Mouse (Mus musculus) adrenal gland, postnatal 4 days (tissue): ENCODE data around the gene Grip1. TPM values are rescaled to one million over a fixed set of nuclear protein-coding genes. Genes with fewer than 3 reads are reported as not detected.

Experiments used
- DNase-seq, 2 experiments: peaks; one replicate each; pipeline ENCODE4 v3.0.0; 2021 to 2022; ENCODE audit warnings: low spot score in 2 of 2, mixed read lengths in 2 of 2
- total RNA-seq, 2 experiments: library from RNA; stranded (reverse); gene quantifications; 2 replicates each; pipeline ENCODE4 v1.2.3; 2021

Gene Grip1
- total RNA-seq, 2 experiments from 2014 or later, result 4.1 TPM

DNA sequence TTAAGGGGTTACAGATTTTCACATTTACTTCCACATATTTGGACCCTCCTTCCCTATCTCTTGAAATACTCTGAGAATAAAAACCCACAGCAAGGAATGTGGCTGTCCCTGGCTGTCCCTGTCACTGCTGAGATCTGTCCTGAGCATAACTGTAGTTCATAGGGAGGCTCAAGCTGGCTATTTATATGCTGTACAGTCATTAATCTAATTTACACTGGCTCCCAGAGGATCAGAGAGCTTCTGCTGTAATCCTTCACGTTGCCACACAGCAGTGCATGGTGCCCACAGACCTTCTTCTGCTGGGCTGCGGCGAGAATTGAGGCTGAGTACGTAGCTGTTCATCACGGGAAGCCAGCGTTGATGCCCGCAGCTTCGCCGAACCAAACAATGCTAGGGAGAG lies 464.4 kb downstream of the Grip1 start:
- DNase-seq, result no peak

DNA sequence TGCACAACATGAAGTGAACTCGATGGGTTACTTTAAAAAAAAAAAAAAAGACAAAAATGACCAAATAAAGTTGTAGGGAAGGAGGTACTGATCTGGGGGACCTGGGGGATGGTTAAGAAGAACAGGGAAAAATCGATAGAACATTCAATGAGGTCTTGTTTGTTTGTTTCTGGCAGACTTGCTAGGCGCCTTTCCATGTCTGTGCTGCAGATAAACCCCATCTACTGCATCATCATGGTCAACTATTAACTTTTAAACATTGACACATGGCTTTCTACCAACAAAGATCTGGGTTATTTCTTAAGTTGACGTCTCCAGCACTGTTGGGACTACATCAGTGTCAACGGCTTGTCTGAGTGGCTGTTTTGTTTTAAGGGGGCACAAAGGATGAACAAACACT lies 474.3 kb downstream of the Grip1 start:
- DNase-seq, result no peak

GRCm38 (mm10) chr10:119928921-119929320 lies 475.3 kb downstream of the Grip1 start:
- no peak for DNase-seq

- no peak for DNase-seq
Observed at GRCm38 (mm10) chr10:119932794-119933193, 479.2 kb downstream of the Grip1 start.

- no peak for DNase-seq
Observed at GRCm38 (mm10) chr10:119933362-119933761, 479.7 kb downstream of the Grip1 start.

DNA sequence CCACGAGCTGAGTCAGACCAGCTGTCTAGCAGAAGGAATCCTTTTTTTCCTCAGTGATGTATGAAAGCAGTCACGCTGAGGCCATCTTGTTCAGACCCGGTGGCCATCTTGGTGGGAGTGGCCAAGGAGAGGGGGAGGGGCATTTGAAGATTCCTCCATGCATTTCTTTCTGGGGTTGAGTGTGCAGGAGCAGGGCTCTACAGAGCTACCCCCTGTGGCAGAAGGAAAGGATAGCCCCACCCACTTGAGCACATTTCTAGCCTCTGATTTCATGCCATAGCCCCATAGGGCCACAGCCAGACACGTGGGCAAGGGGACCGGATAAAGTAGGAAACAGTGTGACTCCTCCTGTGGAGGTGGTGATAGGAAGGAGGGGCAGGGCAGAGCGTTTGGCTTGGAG lies 481.6 kb downstream of the Grip1 start:
- no peak for DNase-seq

GRCm38 (mm10) chr10:119937481-119937880 lies 483.9 kb downstream of the Grip1 start:
- no peak for DNase-seq

DNA sequence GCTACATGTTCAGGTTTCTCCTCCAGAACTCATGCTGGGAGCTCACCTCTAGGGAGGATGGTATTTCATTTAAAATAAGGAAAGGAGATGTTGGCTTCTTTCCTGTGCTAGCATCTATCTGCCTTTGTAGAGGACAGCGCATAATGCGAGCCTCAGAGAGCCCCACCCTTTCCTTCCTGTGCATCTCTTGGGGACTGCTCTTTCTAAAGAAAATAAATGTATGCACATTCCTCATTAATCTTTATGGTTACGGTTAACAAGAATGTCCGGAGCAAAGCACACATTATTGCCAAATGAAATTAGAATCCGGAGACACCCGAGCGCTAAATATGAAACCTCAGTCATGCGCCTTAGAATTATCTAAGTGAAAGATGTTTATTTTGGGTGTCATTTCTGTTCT lies 490.3 kb downstream of the Grip1 start:
- DNase-seq, result no peak

DNA sequence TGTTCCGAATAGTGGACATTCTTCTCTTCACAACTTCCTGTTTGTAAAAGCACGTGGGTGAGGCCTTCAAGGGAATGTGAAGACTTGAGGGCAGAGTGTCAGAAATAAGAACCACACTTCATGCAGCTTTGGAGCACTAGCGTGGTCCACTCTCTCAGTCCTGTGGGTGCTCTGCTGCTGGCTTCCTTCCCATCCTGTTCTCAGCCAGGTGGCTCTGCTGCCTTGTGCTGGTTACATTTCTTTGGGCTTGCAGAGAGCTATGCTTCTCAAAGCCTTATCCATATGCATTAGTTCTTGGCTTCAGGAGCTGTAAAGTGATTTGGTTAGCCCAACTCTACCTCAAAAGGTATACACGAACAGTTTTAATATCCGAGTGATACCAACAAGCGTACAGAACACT lies 497.8 kb downstream of the Grip1 start:
- no peak for DNase-seq

GRCm38 (mm10) chr10:119957260-119957955 lies 503.8 kb downstream of the Grip1 start:
- DNase-seq, result no peak

- no peak for DNase-seq
Observed at GRCm38 (mm10) chr10:119960915-119961314, 507.3 kb downstream of the Grip1 start.

- DNase-seq, result no peak
Observed at GRCm38 (mm10) chr10:119966321-119966720, 512.7 kb downstream of the Grip1 start.

GRCm38 (mm10) chr10:119979396-119979795 lies 525.8 kb downstream of the Grip1 start:
- DNase-seq, result no peak

GRCm38 (mm10) chr10:119980032-119980431 lies 526.4 kb downstream of the Grip1 start:
- DNase-seq, result no peak

GRCm38 (mm10) chr10:119984299-119984698 lies 530.7 kb downstream of the Grip1 start:
- DNase-seq, result no peak

DNA sequence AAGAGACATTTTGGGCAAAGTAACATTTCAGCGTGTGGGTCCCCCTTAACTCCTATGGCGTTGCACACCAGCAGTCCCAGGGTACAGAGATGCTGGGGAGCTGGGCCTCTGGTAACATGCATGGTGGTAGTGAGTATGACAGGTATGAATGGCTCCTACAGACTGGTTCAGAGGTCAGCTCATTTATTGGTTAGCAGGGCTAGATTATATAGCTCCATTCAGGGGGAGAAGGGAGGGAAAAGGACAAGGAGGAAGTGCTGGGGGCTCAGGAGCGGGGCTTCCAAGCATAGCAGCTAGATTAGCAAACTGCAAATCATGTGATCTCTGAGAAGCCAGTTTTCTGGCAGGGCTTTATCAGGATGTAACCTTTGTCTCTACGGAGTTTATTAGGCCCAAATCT lies 544.8 kb downstream of the Grip1 start:
- no peak for DNase-seq

GRCm38 (mm10) chr10:120002149-120002548 lies 548.5 kb downstream of the Grip1 start:
- DNase-seq, result no peak

DNA sequence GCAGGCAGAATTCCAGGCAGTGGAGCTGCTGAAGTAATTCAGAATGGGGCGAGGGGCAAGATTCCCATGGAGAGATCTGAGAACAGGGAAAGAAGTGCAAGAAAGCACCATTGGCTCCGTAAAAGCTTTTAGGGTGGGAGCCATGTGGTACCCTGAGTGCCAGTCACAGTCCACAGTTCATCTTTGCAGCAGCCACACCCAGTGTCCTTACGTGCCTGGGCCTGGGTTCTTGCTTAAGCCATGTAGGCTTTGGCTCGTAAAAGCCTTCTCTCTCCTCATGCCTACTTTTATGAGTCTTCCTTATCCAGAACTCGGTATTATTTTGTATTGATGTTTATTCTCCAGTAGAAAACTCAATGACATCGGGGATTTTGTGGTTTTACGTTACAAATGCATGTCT lies 550.5 kb downstream of the Grip1 start:
- no peak for DNase-seq

DNA sequence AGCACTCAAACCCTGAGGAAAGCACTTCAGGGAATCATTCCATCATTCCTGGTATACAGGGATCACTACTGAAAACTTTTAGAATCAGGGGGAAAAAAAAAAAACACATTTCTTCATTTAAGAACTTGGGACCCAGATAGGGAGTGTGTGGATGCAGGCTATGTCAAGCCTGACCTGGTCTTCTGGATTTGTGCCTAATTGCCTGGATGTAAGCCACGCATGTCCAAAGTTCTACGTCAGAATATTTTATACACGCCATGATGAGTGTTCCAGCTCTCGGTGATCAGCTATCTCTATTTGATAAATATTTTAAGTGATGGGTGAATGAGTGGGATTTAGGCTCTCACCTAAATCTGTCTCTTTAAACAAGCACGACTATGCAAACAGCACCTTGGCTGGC lies 552.0 kb downstream of the Grip1 start:
- no peak for DNase-seq

GRCm38 (mm10) chr10:120012331-120012730 lies 558.7 kb downstream of the Grip1 start:
- no peak for DNase-seq

DNA sequence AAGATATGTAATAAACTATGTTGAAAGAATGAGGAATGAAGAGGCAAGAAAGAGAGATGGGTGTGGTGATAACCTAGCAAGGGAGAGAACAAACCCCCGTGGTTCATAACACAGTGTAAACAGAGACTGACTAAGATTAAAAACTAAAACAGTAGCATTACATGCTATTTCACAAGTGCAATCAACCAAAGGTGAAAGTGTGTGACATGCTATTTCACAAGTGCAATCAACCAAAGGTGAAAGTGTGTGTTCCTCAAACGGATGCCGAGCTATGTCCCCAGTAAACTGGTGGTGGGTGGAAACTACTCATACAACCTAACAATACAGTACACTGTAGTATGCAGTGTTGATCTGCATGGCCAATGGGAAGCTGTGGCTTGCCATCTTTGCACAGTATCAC lies 561.5 kb downstream of the Grip1 start:
- DNase-seq, result no peak

DNA sequence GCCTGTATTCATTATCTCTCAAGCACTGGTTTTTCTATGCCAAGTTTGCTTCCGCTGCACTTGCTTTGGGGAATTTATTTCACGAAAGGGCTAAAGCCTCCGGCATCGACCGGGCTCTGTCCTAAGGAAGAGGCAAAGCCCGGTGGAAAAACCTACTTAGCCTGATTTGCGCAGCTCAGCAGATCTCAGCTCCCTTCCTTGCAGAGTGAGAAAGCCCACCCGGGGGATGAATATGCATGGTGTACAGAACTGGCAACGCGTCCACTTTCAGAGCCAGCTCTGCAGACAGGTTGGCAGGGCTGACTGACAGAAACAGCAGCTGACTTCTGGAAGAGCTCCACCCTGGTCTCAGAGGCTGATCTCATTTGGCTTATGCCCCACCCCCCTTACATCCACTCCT lies 572.8 kb downstream of the Grip1 start:
- no peak for DNase-seq

DNA sequence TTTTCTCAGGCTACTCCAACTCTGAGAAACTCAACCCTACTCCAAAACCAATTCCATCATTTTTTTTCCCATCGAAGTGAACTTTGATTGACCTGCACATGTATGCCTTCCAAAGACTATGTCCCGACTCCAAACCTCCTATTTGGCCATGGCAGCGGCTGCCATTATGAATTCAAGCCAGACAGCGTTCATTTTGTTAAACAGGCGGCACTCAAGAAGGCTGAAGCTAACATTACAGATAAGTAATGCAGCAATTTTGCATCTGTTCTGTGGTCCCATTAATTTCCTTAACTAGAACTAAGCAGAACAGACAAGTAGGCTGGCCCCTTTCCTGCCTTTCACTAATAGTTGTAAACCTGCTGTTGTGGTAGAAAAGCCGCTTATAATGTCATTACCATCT lies 577.3 kb downstream of the Grip1 start:
- no peak for DNase-seq

DNA sequence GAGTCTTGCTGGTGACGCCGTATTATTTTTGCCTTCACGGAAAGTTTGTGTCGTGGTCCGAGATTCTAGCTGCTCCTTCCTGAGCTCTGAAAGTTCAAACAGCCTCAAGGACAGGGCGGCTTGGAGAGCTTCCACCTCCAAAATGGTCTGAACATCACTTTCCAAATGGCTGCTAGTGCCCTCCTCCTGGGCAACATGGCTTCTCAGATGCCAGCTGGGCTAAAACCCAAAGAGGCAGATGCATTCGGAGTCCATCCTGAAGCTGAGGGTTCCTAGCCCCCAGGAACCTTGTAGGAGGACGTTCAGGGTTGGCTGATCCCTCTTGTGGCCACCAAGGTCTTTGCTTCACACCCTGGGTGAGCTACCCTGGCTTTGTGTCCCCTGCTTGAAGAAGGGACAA lies 577.7 kb downstream of the Grip1 start:
- no peak for DNase-seq
